Mouse (Mus musculus) adipose tissue, adult 10 weeks (tissue): Measurements from ENCODE around the gene Prcd. TPM values are rescaled to one million over a fixed set of nuclear protein-coding genes. Genes with fewer than 3 reads are reported as not detected.

Experiments
- polyA plus RNA-seq: library from polyadenylated mRNA; stranded (reverse); fragments of 350-450 nt; fragmentation: Illumina TruSeq; extraction: RNeasy Lipid Tissue Mini Kit (QIAGEN cat#74804); gene quantifications from one replicate; pipeline ENCODE4 v1.2.3, GENCODE M21; 2014; ENCODE audit warnings: low read depth, low replicate concordance

The Prcd gene
- 3.3 TPM for polyA plus RNA-seq

DNA sequence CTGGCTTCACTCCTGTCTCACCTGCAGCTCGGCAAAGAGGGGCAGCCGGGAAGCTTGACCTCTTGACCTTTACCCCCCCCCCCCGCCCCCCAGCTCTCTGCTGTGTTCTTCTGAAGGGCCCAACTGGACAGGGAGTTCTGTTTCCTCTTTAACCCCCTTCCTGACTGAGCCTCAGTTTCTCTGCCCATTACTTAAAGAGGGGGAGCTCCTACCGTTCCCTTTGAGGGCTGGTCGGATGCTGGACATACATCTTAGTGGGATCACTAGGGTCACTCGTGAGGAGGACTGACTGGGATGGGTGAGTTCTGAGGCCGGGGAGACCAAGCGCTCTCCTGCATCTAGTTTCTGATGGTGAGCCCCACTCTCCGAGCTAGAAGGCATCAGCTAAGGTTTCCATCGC is at the start of gene Prcd:
TSS of gene Prcd (plus strand) at position 301 of the 400 bp plus-strand sequence.

DNA sequence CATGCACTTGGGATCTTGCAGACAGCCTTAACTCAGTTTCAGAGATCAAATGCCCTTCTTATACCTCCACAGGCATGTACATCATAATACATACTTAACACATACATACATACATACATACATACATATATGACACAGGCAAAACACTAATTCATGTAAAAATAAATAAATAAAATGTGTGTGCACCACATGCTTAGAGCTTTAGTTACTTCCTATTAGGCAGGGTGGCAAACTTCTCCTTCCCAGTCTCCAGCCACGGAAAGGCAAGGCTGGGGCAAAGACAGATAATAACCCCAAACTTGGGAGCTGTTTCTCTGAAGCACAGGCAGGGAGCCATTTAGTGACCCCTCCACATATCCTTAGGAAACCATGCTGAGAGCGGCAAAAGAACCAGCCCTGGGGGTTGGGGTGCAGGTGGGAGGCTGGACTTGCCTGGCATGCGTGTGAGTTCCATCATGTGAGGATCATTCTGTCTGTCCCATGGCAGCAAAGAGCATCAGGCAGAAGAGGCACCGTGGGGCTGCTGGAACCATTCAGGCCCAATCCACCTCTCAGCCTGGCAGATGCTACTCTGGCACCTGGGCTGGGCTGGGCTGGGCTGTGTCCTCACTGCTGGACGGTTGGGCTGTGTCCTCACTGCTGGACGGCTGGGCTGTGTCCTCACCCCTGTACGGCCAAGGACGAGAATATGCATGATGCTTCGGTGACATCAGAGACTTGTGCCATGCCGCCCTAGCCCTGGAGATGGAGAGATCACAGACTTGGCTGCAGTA is 26.8 kb upstream of the Prcd start, which contains the start of gene Rhbdf2:
TSS of gene Rhbdf2 (minus strand) at position 721 of the 773 bp plus-strand sequence.

DNA sequence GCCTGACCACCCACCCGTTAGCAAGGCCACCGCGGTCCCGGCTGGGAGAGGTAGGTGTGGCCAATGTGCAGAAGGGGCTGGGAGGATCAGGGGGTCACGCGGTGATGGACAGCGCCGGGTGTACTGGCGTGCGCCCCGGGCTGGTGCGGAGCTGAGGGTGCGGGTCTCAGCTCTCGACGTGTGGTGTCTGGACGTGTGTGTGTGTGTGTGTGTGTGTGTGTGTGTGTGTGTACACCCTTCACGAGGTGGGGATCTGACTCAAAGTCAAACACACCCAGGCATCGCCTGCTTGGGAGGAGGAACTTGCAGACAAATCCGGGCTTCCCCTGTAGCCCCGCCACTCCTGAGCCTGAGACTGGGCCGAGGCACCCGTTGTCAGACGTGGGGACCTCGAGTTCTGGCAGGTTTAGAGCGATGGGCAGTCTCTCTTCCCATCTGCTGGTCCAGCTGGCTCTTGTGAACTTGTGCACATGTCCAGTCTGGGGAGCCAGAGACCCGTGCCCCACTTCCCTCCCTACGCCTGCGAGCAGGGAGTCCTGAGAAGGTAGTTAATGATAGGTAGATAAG is 1.0 kb downstream of the Prcd start, which contains the start of gene Cygb:
TSS of gene Cygb (minus strand) at position 59 of the 567 bp plus-strand sequence.

Other genes starting within 250 kb of the Prcd start
- 13.9 TPM for gene Rnf157, start 240.5 kb upstream of the Prcd start, polyA plus RNA-seq
- gene Ubald2, start 219.4 kb upstream of the Prcd start, polyA plus RNA-seq: 69.7 TPM
- gene Qrich2, start 187.3 kb upstream of the Prcd start, polyA plus RNA-seq: 7.1 TPM
- 63.6 TPM for gene Prpsap1, start 159.3 kb upstream of the Prcd start, polyA plus RNA-seq
- gene Sphk1, start 122.6 kb upstream of the Prcd start, polyA plus RNA-seq: 15.7 TPM
- 17.5 TPM for gene Ube2o, start 72.1 kb upstream of the Prcd start, polyA plus RNA-seq
- gene Aanat, start 67.1 kb upstream of the Prcd start, polyA plus RNA-seq: not detected
- 14.5 TPM for gene Rhbdf2, start 26.5 kb upstream of the Prcd start, polyA plus RNA-seq
- 43.7 TPM for gene Cygb, start 779 bp downstream of the Prcd start, polyA plus RNA-seq
- gene St6galnac1, start 122.0 kb downstream of the Prcd start, polyA plus RNA-seq: not detected
- 15.9 TPM for gene Mxra7, start 174.5 kb downstream of the Prcd start, polyA plus RNA-seq
- 27.8 TPM for gene Mettl23, start 189.7 kb downstream of the Prcd start, polyA plus RNA-seq
- gene Jmjd6, start 189.9 kb downstream of the Prcd start, polyA plus RNA-seq: 29.4 TPM
- gene Mfsd11, start 198.9 kb downstream of the Prcd start, polyA plus RNA-seq: 41.4 TPM
- gene Srsf2, start 199.6 kb downstream of the Prcd start, polyA plus RNA-seq: 261 TPM